Mouse (Mus musculus): ENCODE measurements around the gene Washc2.
"Not testable (repeated sequence)": the region's sequence is repeated elsewhere in the genome, so short reads cannot be mapped to it uniquely, and the experiment has no call there.

Gene Washc2

GRCm38 (mm10) chr6:116207729-116208534, at the start of gene Washc2:
Washc2 (plus strand) TSS chr6:116208038.
- DNase-seq (ENCODE audit: low spot score), result peak; percentile 98

GRCm38 (mm10) chr6:116166383-116166782, 41.5 kb upstream of the Washc2 start:
- DNase-seq (ENCODE audit: low spot score), result no peak

DNA sequence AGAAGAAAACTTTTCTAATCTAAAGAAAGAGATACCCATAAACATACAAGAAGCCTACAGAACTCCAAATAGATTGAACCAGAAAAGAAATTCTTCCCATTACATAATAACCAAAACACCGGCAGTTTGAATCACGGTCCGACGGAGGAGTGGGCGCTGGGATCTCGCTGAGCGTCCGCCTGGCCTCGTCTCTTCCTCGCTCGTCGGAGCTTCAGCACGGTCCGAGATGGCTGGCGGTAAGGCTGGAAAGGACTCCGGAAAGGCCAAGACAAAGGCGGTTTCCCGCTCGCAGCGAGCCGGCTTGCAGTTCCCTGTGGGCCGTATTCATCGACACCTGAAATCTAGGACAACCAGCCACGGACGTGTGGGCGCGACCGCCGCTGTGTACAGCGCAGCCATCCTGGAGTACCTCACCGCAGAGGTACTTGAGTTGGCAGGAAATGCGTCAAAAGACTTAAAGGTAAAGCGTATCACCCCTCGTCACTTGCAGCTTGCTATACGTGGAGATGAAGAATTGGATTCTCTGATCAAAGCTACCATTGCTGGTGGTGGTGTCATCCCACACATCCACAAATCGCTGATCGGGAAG, 34.2 kb upstream of the Washc2 start:
- DNase-seq (ENCODE audit: low spot score), result not testable (repeated sequence)

GRCm38 (mm10) chr6:116178376-116178775, 29.5 kb upstream of the Washc2 start:
- no peak for DNase-seq (ENCODE audit: low spot score)

- no peak for DNase-seq (ENCODE audit: low spot score)
Measured at GRCm38 (mm10) chr6:116180731-116181130, 27.1 kb upstream of the Washc2 start.

DNA sequence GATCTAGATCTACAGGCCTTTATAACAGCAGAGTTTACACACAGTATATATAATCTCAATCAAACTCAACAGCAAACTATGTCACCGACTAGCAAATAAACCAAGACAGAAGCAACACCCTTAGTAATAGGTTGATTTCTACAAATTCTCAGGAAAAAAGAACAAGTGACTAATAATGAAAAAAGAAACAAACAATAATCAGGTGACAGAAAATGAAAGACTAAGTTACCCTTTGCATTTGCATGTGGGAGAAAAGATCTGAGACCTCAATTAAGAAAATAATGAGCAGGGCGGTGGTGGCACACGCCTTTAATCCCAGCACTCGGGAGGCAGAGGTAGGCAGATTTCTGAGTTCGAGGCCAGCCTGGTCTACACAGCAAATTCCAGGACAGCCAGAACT, 24.3 kb upstream of the Washc2 start:
- DNase-seq (ENCODE audit: low spot score), result no peak

- no peak for DNase-seq (ENCODE audit: low spot score)
Measured at GRCm38 (mm10) chr6:116186485-116186884, 21.4 kb upstream of the Washc2 start.

- peak; percentile 6 for DNase-seq (ENCODE audit: low spot score)
Measured at GRCm38 (mm10) chr6:116189417-116189816, 18.4 kb upstream of the Washc2 start.

DNA sequence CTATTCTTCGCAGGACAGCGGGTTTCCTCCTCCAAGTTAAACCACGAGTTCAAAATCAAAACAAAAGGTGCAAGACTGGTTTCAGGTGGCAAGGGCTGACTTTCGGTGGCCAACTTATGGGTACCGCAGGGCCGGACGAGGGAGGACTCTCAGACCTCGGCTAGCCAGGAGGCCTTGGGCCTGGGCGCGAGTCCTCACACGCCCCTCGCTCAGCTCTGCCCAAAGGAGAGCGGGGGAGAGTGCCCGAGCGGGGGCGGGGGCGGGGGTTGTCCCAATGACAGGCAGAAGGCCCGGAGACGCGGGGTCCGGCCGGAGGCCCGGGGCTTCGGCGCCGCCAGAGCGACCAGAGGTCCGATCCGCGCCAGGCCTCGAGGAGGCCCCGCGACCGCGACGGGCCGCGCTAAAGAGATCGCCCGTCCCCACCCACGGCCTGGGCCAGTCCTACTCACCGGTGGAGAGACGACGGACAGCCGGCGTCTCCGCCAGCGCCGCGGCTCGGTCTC, 15.0 kb upstream of the Washc2 start:
- peak; percentile 63 for DNase-seq (ENCODE audit: low spot score)

GRCm38 (mm10) chr6:116193394-116194393, 14.1 kb upstream of the Washc2 start, which contains the start of gene Tmcc1:
Tmcc1 (minus strand) TSS chr6:116193486.
- DNase-seq (ENCODE audit: low spot score), result peak; percentile 95

DNA sequence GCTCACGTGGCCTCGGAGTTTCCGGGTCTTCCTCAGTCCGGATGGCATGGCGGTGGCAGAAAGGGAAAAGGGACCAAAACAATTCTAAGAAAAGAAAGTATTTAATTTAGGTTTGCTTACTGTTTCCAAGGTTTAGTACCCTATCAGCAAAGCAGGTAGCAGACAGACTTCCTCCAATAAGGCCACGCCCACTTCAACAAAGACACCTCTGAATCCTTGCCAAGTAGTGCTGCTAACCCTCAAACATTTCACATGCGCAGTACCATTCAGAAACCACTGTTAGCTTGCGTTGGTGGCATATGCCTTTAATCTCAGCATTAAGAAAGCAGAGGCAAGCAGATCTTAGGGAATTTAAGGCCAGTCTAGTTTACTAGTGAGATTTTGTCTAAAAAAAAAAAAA, 12.0 kb upstream of the Washc2 start:
- DNase-seq (ENCODE audit: low spot score), result no peak

- peak; percentile 46 for DNase-seq (ENCODE audit: low spot score)
Measured at GRCm38 (mm10) chr6:116198173-116198572, 9.7 kb upstream of the Washc2 start.

GRCm38 (mm10) chr6:116199682-116200081, 8.2 kb upstream of the Washc2 start:
- DNase-seq (ENCODE audit: low spot score), result no peak

- DNase-seq (ENCODE audit: low spot score), result no peak
Measured at GRCm38 (mm10) chr6:116227767-116228166, 19.9 kb downstream of the Washc2 start.

- DNase-seq (ENCODE audit: low spot score), result peak; percentile 77
Measured at GRCm38 (mm10) chr6:116228785-116229525, 21.1 kb downstream of the Washc2 start.

- DNase-seq (ENCODE audit: low spot score), result not testable (repeated sequence)
Measured at GRCm38 (mm10) chr6:116234821-116235220, 27.0 kb downstream of the Washc2 start.

- DNase-seq (ENCODE audit: low spot score), result no peak
Measured at GRCm38 (mm10) chr6:116235336-116235735, 27.5 kb downstream of the Washc2 start.

- DNase-seq (ENCODE audit: low spot score), result no peak
Measured at GRCm38 (mm10) chr6:116238083-116238482, 30.2 kb downstream of the Washc2 start.

DNA sequence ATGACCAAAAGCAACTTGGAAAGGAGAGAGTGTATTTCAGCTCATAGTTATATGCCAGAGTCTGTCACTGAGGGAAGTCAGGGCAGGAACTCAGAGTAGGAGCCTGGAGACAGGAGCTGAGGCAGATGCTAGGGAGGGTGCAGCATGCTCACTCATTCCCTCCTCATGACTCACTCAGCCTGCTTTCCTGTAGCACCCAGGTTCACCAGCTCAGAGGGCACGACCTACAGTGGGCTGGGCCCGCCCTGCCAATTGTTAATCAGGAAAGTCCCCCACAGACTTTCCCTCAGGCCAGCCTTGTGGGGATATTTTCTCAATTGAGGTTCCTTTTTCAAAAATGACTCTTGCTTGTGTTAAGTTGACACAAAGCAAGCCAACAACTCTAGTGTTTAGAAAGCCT, 32.5 kb downstream of the Washc2 start:
- DNase-seq (ENCODE audit: low spot score), result no peak

- no peak for DNase-seq (ENCODE audit: low spot score)
Measured at GRCm38 (mm10) chr6:116259649-116260048, 51.8 kb downstream of the Washc2 start.

DNA sequence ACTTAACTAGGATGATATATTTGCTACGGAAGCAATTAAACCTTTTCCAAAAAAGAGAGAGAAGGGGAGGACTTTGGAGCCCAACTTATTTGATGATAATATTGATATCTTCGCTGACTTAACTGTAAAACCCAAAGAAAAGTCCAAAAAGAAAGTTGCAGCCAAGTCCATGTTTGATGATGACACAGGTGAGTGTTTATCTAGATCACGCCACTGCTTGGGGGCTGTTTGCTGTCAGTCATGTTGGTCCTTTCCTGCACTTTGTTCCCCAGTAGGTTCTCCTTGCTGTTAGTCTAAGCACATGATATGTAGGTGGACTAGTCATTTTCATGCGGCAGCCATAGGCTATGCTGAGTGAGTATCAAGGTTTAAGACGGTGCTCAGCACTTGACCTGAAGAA, 52.6 kb downstream of the Washc2 start:
- DNase-seq (ENCODE audit: low spot score), result no peak
